Mouse (Mus musculus) cerebellum, adult 9-10 months (tissue): Measurements from ENCODE around the gene Wfs1.
"Not testable (repeated sequence)": the region's sequence is repeated elsewhere in the genome, so short reads cannot be mapped to it uniquely, and the experiment has no call there.

Experiments used
- DNase-seq: peaks from one replicate; pipeline ENCODE4 v3.0.0; 2022

Gene Wfs1

DNA sequence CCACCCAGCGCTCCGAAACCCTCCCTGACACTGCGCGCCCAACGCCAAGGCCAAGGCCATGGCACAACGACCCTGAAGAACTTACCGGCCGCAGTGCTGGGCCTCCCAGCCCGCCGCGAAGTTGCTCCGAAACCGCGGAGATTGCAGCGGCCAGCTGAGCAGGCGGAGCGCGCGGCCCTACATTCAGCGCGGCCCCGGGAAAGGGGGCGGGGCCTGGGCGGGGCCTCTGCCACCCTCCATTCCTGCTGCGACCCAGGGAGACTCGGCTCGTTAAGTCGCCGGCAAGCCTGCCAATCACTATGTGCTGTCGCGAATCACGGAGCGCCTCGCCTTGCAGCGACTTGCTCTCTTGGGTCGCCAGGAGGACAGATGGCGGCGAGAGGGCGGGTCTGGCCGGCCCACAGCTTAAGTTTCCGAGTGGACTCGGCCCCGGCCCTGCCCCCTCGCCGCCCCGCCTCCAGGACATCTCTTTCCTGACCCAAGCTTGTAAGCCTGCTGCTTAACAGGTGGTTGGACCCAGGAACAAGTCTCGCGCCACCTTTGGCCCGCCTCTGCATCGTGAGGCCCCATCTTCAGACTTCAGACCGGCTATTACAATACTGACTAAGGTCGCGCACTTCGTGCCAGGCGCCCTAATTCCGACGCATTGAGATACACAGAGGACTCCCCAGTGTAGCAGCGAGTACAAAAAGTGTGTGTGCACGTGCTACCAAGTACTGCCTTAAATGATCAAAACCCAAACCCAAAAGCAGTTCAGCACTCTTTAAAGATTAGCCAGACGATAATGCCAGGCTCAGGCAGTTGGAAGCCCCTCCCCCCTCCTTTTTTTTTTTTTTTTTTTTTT, at the start of gene Wfs1:
Wfs1 (minus strand) TSS at position 425 of the 844 bp plus-strand sequence.
- peak; percentile 96 for DNase-seq

DNA sequence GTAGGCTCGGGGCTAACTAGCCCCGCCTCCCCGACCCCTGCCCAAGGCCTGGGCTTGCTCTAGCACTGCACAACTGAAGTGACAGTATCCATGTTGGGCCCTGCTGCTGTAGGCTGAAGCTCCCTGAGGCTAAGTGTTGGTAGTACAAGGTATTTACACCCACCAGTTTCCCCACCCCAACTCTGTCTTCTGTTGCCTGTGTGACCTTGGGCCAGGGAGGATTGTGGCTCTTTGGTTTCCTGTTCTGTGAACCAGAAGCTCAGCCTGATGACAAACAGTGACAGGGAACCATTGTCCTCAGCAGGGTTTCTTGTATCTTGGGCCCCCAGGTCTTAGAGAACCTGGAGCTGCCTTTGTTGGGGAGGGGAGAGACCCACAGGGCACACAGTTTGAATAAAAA, 47.9 kb upstream of the Wfs1 start:
- no peak for DNase-seq

DNA sequence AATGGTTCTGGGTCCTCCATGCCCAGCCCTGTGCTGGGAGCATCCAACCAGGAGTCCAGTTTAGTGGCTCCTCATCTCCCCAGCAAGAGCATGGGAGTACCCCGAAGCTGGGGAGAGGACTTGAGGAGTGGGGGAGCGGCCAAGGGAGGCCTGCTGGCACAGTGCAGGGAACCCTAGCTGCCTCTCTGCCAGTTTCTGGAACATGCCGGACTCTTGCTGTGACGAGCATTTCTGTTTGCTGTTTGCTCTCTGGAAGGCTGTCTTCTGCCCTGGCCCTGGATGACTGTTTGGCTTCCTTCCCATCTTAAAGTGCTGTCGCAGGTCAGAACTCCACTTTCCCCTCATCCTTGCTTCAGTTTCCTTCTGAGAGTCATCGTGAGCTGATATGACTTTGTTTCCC, 46.9 kb upstream of the Wfs1 start:
- DNase-seq = no peak

- DNase-seq = peak; percentile 35
These were observed 46.2 kb upstream of the Wfs1 start for GRCm38 (mm10) chr5:37035192-37035591.

GRCm38 (mm10) chr5:37030753-37031152, 41.7 kb upstream of the Wfs1 start:
- no peak for DNase-seq

- peak; percentile 23 for DNase-seq
These were observed 40.4 kb upstream of the Wfs1 start for GRCm38 (mm10) chr5:37029326-37029905.

GRCm38 (mm10) chr5:37028486-37029311, 39.7 kb upstream of the Wfs1 start:
- DNase-seq = peak; percentile 46

DNA sequence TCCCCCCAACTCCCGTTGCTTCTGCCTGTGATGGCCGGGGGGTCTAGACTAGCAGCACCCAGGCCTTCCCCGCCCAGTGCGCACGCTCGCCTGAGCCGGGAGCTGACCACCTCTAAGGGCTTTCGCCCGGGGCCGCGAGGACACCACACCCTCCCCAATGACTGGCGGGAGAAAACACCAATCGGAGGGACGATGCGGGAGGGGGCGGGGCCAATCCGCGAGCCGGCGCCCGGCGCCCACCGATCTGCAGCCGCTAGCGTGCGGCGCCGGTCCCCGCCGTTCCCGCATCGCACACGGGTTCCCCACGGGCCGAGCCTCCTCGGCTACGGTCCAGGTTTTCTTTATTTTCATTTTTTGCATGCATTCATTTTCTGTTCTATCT, 39.1 kb upstream of the Wfs1 start:
- DNase-seq = peak; percentile 79

DNA sequence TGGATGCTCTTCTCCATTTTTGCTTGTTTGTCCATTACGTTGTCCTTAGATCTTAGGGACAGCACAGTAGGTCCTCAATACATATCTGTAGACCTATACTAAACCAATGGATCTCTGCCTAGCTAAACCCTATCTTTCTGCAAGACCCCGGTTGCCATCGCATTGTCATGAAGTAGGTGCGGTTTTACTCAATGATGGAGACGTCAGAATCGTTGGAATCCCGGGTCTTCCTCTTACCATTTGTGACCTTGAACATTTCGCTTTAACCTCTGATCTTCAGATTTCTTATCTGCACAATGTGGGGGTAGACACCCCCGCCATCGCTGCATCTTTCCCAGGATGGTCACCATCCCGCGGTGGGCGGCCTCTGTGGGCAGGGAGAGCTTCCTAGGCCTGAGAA, 38.7 kb upstream of the Wfs1 start:
- no peak for DNase-seq

GRCm38 (mm10) chr5:37017222-37017621, 28.2 kb upstream of the Wfs1 start:
- no peak for DNase-seq

GRCm38 (mm10) chr5:37015612-37016310, 26.8 kb upstream of the Wfs1 start:
- peak; percentile 35 for DNase-seq

DNA sequence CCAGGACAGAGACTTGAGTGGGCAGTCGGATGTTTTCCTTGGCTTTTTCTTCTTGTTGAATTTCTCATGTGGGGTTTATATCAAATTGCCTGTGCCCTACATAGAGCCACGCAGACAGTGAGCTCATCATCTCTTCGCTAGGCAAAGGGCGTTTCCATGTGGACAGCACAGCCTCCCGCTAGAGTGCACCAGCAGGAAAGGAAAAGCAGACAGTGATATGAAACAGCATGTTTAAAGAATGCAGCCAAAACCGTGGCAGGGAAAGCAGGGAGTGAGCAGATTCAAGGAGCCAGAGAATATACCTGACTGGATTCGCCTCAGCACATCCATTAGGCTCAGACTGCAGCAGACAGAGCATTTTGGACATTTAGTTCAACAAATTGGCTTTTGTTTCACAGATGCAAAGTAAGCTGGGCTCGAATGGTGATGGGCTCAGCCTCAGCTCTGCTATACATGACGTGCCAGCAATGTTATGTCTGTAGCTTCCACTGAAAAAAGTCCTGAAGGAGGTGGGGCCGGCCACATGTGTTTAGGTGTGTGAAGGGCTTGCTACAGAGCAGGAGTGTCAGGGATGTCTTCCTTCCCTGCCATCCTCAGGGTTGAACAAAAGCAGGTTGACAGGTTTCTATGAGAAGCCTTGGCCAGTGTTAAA, 21.8 kb upstream of the Wfs1 start:
- no peak for DNase-seq

- not testable (repeated sequence) for DNase-seq
These were observed 20.8 kb upstream of the Wfs1 start for GRCm38 (mm10) chr5:37009761-37010160.

- DNase-seq = peak; percentile 82
These were observed 13.0 kb upstream of the Wfs1 start for GRCm38 (mm10) chr5:37002001-37002400.

GRCm38 (mm10) chr5:37001002-37001401, 12.0 kb upstream of the Wfs1 start:
- no peak for DNase-seq

DNA sequence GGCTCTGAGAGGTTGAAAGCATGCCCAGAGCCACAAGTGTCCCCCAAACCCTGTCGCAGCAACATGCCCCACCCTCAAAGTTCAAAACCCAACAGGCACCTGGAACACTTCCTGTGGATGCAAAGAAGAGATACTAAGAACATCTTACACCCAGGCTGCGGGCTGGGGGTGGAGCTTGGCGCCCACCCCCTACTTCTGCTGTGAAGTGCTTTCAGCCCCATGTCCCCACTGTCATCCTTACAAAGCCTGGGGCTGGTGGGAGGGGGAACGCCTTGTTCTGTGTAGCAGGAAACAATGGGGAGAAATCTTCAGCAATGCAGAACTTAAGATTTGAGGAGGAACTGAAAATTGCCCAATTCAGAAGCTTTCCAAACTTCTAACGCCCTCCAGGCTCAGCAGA, 9.0 kb upstream of the Wfs1 start:
- DNase-seq = no peak

DNA sequence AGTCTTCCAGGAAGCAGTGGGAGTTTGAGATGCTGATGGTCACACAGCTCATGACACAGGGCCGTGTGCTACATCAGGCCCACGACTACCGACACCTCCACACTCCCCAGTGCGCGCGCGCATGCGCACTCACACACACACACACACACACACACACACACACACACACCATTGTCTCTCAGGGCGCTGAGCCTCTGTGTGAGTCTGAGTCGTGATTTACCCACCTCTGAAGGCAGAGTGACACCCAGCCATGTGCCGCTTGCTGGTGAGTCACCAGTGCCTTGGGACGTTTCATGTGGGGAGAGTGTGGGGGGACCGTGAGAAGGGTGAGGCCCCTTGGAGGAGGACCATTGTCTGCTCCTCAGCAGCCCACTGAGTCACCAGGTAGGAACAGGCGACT, 7.4 kb upstream of the Wfs1 start:
- no peak for DNase-seq

DNA sequence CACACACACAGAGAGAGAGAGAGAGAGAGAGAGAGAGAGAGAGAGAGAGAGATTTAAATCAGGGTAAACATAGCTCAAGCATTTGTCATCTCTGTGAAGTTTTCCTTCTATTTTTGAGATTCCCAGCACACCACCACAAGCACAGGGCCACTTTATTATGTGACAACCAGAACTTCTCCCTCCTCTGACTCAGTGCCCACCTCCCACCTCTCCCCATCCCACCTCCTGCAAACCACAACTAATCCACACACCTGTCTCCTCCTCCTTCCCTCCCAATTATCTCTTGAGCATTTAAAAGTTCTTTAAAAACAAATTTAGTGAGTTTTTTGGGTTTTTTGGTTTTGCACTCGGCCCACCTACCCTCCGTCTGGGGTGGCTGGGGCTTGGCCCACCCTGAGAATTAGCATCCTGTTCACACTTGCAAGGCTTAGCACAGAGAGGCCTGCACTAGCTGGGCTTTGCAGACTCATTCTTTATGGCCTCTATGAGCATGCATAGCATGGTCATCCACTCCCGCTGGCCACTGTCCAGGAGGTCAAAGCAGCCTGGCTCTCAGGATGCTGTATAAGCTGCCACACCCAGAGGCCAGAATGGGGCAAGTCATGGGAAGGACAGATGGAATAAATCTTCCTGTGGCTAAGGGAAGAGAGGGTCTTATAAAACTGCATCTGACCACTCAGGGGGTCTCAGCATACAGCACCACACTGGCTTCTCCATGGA, 1.8 kb upstream of the Wfs1 start:
- no peak for DNase-seq

DNA sequence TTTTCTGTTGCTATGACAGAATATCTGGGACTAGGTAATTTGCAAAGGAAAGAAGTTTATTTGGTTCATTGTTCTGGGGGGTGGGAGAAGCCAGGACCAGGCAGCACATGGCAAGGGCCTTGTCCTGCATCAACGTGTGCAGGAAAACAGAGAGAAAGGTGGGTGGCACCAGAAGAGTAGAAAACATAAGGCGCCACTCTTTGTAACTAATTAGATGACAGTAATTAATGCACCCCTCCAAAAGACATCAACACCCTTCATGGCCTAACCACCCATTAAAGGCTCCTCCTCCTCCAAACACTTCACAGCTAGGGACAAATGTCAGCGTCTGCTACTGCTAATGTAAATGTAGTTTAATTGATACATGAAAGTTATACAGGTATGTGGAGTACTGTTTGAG, 1.2 kb upstream of the Wfs1 start:
- DNase-seq = no peak

GRCm38 (mm10) chr5:36989625-36989977, 596 bp upstream of the Wfs1 start:
- no peak for DNase-seq

DNA sequence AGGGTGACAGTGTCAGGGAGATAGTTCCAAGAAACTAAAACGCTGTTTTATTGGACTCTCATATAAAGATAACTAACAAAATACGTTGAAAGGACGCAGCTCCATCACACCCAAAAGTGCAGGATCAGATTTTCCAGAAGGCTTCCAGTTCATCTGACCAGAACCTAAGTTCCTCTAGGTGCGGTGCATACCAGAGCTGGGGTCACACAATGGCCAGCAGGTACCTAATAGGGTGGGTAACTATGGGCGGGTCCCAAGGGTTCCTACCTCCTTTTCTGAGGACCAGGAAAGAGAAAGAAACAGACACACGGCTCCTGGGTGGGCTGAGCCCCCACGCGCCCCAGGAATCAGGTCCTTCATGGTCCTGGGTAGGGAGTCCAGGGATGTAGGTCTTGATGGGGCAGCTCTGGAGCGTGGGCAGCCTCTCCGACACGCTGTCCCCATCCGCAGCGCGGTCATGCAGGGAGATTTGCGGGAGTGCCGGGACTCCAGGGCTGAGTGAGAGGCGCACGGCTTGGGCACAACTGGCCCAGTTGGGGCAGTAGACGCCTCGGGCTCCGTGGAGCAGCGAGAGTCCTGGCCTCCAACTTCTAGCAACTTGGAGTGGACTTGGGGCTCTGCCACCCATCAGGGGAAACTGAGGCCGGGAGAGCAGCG, 753 bp downstream of the Wfs1 start:
- DNase-seq = peak; percentile 51
